Mouse (Mus musculus) gastrocnemius, postnatal 14 days (tissue): ENCODE data around the gene Slc22a14. TPM values are rescaled to one million over a fixed set of nuclear protein-coding genes. Genes with fewer than 3 reads are reported as not detected.
A peak's percentile ranks its signal among the peaks of the same experiment; 100 is the strongest.

Experiments
- DNase-seq: peaks from one replicate; pipeline ENCODE4 v3.0.0; 2021; ENCODE audit warnings: mixed read lengths
- intact Hi-C: fragments of 180-260 bp; cut with DNase I; formaldehyde crosslinking; loops from one replicate; pipeline ENCODE4 v1.15.1; 2025; ENCODE audit warnings: low total_unique reads
- total RNA-seq, 2 experiments: library from RNA; stranded (reverse); gene quantifications; 2 replicates each; pipeline ENCODE4 v1.2.3; 2021

Gene Slc22a14
- total RNA-seq, 2 experiments from 2014 or later = not detected

DNA sequence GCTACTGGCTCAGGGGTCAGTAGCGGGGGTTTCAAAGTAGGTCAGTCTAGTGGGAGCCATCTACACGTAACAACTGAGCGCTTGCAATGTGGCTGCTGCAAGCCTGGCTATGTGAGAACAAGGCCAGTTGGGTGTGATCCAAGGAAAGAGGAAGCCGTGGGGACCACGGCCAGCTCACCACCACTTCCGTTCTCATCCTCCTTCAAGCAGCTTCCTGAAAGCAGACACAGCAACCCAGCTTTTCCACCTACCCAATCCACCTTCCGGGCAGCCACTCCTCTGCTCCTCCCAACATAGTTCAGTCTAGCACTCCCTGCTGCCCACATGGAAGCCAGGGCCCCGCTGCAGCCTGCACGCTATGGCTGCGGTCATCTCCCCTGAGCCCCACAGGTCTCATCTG, 31.0 kb downstream of the Slc22a14 start:
- peak; percentile 61 for DNase-seq
- intact Hi-C loops = no loop called here

DNA sequence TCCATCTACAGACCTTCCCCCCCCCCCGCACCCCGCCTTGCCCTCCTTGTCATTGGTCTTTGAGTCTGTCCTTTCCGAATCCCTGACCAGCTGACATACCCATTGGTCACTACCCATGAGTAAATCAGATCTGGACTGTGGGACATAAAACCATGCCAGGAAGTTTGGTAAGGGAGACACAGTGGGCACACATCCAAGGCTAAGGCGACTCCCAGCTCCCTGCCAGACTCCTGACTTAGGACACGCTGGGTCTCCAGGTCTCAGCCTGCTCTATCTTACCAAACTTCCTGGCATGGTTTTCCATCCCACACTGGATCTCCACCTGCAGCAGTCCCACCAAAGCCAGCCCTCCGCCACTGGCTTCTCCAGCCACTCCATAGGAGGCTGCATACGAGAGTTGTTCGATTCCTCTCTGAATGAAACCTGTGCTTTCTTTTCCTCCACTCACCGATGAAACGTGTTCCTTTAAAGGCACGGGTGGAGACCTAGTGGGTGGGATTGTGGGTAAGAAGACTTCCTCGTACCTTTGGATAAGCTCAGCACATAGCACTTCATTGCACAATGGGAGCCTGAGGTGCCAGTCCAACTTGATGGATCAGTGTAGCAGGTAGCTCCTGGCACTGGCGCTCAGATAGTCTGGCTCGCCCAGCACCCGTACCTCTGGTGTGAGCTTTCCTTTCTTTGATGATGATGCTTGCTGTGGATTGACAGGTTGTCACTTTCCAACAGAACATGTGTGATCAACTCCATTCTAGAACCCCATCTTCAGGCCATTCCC, 35.0 kb downstream of the Slc22a14 start:
- DNase-seq = no peak
- intact Hi-C loops = no loop called here

DNA sequence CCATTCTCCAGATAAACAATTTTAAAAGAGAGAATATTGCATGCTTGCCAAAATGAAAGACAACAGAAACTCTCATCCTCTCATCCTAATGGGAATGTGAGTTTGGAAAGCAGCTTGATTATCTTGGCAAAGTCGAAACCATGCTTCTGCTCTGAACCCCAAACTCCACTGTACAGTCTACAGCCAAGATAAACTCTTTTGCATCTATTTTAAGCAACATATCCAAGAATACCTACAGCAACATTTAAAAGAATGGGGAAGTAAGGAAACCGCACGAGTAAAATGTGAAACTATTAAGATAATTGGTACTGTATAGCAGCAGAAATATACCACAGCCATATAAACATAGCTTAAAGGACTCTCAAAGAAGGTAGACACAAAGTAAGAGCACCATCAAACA, 36.9 kb downstream of the Slc22a14 start:
- no peak for DNase-seq
- intact Hi-C loops = no loop called here

DNA sequence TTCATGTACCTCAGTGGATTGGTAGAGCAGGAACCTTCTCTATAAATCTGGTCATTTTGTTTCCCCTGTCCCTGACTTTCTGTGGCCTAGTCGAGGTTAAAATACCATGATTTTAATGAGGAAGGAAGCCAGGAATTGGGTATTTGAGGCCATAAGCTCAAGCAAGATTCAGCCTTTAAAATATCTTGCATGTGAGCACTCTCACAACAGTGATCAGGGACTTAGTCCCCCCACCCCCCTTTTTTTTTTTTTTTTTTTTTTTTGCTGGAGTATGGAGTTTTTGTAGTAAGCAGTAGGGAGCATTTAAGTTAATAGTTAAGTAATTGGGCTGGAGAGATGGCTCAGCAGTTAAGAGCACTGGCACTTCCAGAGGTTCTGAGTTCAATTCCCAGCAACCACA, 41.2 kb downstream of the Slc22a14 start:
- intact Hi-C loops = no loop called here
- DNase-seq = no peak

DNA sequence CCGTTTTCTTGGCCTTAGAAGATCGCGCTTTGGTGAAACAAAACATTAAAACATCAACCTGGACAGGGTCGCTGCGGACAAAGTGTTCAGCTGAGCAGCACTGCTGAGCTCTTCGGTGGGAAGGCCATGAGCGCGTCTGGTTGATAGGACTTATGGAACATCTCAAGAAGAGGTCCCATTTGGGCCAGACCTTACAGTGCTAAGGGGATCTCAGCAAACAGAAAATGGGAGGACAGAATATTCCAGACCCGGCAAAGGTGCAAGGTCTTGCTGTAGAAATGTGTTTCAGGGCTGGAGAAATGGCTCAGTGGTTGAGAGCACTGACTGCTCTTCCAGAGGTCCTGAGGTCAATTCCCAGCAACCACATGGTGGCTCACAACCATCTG, 42.1 kb downstream of the Slc22a14 start:
- intact Hi-C loops = no loop called here
- no peak for DNase-seq

DNA sequence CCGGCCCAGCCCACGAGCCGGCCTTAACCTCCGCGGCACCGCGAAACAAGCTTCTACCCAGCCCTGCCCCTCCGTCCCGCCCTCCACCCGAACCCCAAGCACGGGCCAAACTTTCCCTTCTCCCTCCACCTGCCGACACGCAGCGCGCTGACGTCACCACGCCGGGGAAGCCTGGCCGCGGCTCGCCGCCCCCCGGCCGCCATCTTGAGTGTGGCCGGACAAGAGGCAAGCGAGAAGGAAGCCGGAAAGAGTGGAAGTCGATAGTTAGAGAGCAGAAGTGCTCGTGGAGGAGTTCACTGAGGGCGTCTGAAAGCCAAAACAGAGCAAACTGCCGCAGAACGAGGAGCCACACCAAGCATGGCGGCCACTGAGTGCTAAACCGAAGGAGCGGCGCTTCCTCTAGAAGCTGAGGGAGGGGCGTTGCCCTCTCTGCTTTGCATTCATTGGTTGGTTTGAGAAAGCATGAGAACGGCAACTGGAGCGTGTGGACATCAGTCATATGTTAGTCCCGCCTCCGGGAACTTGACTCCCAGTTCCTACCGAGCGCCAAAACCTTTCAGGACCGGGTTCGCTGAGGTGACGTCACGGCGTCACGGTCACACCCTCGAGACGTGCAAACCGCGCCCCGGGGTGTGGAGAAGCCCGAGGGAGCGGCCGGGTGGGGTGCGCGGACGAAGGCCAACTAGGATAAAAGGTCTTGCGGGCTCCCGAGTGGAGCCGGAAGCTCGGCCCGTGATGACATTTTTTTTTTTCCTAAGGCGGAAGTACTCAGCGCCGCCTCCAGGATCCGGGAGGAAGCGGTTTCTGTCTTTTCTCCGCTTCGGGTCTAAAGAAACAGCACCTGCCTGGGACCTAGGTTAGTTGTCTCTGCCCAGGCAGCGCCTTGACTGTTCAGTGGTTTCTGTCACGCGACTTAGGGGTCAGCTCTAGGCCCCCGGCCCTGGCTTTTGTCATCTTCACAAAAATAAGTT, 42.8 kb downstream of the Slc22a14 start, which contains the start of gene Oxsr1:
Gene Oxsr1 (minus strand): TSS at position 139 of the 971 bp plus-strand sequence.
- DNase-seq = peak; percentile 98
- intact Hi-C loops = no loop called here

DNA sequence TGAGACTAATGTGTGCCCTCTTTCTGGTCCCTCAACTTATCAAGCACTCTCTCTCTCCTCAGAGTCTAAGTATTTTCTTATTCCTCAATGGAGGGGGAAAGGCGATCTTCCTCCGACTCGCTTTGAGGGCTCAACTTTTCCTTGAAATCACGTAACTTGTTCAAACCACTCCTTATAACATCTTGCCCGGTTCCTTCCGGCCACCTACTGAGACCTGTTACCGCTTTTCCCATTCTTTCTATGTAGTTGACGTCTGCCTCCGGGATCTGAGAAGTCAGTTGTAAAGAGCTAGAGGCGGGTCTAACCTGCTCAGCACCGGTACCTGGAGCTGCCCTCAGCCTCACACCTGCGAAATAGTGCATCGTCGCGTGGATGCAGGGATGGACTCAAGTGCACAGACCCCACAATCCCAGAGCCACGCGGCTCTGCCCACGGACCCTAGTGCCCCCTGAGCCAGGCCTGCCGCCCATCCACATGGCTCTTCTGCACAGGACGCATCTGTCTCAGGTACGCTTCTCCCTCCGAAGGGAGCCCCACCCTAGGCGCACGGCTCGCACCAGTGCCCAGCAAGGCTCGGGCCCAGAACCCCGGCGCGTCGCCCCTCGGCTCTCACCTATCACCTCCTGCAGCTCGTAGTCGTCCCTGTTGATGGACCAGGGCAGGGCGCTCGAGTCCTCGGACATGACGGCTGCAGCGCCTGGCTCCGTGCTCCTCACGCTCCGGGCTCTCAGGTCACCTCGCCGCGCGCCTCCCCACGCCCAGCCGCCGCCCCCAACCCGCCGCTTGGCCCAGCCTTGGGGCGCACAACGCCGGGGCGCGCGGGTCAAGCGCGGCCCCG, 43.7 kb downstream of the Slc22a14 start:
- DNase-seq = no peak
- intact Hi-C loops = no loop called here

DNA sequence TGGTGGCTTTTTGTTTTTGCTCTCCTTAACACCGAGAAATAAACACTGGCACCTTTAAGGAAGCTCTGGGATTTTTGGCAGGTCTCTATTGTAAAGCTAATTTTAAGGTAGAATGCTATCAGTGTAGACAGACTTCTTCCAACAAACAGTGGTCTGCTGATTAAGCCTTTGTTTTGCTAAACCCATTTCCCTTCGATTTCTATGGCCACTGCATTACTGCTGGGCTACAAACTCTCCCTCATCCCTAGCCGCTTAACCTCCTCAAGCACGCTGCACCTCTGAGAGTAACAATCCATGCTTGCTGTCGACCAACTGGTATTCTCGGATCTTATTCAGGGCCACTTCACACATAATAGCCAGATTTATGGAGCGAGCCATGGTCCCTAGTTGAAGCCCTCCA, 44.4 kb downstream of the Slc22a14 start:
- no peak for DNase-seq
- intact Hi-C loops = no loop called here

DNA sequence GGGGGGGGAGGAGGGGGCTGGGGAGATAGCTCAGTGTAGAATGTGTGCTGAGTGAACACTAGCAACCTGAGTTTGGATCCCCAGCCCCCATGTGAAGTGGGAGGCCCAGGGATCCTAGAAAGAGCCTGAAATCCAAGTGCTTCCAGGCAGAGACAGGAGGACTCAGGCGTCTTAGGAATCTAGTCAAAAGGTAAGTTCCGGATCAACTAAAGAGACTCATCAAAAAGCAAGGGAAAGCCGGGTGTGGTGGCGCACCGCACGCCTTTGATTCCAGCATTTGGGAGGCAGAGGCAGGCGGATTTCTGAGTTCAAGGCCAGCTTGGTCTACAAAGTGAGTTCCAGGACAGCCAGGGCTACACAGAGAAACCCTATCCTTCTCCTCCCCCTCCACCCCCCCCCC, 44.9 kb downstream of the Slc22a14 start:
- no peak for DNase-seq
- intact Hi-C loops = no loop called here

DNA sequence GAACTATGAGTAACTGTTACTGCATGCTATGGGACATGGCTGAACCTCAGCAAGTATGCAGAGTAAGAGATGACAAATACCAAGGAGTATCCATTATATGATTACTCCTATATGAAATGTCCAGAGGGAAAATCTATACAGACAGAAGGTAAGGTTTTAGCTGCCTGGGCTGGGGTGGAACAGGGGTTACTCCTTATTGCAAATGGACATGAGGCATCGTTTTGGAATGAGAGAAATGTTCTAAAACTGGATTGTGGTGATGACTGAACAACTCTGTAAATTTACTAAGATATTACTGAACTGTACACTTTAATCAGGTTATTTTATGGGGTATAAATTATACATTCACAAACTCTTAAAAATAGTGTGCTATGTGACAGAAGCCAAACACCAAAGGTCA, 46.5 kb downstream of the Slc22a14 start:
- DNase-seq = no peak
- intact Hi-C loops = no loop called here

DNA sequence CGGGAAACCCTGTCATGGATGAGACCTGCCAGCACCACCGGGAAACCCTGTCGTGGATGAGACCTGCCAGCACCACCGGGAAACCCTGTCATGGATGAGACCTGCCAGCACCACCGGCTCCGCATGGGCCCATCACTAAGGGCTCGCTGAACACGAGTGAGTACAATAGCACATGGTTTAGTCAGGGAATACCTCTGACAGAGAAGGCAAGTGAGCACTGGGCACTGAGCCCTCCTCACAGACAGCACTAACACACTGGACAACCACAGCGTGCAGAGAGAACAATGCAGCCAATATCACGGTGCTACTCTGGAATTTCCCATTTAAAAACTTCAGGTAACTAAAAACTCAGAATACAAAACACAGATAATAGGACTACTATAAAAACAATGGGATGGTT, 52.3 kb downstream of the Slc22a14 start:
- intact Hi-C loops = no loop called here
- DNase-seq = no peak

DNA sequence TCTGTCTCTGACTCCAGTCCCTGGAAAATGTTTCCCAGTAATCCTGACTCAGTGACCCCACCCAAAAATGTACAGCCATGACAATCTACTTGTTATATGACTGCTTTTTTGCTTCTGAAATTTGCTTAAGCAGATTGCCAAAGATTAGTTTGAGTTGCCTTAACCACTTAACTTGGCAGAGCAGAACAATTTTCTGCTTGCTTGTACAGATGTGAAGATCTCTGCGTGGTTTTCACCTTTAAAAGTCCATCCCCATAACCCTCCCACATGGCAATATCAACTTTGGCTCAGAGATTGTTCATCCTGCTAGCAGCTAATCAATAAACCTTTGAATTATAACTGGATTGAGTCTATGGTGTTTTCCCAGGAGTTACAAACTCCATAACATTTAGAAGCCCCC, 56.3 kb downstream of the Slc22a14 start:
- intact Hi-C loops = no loop called here
- DNase-seq = no peak

DNA sequence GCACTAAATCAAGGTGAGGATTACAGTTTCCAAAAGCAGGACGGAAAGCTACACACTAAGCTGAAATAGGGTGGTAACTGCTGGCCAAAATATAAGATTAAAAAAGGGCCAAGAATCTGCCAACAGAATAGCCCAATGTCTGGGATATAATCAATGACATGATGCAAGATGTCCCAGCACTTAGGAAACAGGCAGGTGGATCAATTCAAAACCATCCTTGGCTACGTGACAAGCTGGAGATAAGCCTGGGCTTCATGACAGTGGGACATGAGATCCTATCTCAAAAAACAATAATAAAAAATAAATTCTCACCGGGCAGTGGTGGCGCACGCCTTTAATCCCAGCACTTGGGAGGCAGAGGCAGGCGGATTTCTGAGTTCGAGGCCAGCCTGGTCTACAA, 59.5 kb downstream of the Slc22a14 start:
- DNase-seq = no peak
- intact Hi-C loops = no loop called here

DNA sequence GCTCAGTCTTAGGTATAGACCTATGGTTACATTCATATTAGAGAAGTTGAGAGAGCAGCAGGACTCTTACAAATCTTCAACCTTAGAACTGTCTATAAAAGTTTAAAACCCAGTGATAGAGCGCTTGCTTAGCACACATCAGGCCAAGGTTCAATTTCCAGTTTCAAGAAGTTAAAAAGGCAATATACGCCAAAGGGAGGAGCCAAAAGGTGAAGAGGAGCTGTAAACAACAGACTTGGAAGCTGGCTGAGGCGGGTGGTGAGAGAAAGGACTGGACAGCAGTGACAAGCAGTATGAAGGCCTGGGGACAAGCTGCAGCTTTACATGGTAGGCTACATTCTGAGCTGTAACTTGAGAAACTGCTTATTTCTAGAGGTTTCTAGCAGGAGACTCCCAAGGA, 66.8 kb downstream of the Slc22a14 start:
- DNase-seq = no peak
- intact Hi-C loops = no loop called here

DNA sequence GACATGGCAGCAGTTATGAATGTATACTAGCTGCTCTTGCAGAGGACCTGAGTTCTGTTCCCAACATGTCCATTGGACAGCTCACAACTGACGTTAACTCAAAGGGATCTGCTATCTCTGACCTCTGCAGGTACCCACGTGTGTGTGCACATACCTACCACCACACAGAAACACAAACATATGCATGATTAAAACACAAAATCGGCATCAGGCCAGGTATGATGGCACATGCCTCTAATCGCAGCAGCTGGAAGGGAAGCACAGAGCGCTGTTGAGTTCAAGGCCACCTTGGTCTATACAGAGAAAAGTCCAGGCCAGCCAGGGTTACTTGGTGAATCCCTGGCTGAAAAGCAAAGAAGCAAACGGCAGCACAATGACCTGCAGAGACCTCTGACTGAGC, 67.7 kb downstream of the Slc22a14 start:
- no peak for DNase-seq
- intact Hi-C loops = no loop called here

DNA sequence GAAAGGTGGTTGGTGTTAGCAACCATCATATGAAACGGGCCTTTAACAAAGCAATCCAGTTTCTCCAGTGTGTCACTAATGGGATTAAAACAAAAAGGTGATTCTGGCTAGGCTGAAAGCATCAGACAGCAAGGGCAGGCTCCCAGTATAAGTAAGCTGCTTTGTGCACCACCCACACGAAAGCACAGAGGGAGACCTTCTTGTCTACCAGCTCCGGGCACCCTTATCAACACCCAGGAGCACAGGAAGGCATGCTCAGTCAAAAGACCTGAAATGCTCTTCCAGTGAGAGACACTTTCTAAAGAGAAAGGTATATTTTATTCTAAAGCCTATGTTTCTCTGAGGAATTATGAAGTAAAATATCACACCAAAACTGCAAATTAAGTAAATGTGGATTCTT, 74.6 kb downstream of the Slc22a14 start:
- DNase-seq = no peak
- intact Hi-C loops = no loop called here

DNA sequence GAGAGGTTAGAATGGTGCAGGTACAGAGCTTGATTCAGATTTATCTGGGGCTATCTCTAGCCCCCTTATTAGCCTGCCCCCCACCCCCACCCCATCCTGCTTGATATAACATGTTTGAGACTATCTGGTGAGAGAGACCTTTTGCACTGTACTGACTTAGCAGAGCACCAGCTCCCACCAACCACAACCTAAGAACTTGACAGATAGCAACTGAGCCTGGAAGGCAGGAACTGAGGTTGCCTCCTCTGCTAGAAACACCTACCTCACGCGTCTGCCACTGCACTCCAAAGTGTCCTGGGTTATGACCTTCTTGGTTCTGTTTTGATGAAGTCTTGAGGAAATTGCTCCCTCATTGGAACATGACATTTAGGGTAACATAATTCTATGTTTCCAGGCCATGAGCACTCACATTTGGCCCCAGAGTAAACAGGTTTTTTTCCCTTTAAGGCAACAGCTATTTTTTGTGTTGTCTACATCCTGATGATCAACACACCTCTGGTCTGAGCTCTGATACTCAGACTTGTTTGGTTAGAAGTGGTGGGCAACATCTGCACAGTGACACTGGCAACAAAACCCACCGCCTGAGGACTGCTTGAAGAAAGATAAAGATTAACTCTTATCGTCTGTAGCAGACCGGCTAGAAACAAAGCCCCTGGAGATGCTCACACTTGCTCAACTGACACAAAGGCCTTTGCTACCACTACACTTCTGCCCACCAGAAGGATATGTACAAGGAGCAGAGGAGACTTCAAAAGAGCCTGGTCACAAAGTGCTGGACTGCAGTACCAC, 84.3 kb downstream of the Slc22a14 start:
- intact Hi-C loops = no loop called here
- DNase-seq = no peak

DNA sequence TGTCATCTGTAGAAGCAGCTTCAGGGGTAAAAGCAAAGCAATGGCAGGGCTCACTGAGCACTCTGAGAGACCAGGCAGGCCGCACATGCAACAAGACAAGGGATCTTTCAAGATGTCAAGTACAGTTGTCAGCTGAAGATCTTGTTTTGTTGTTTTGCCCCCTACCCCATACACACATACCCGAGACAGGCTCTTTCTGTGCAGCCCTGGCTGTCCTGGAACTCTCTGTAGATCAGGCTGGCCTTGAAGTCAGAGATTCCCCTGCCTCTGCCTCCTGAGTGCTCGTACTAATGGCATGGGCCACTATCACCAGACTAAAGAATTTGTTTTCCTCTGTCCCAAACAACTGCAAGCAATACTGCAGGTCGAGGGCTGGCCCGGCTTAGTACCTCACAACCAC, 87.3 kb downstream of the Slc22a14 start:
- DNase-seq = no peak
- intact Hi-C loops = no loop called here

DNA sequence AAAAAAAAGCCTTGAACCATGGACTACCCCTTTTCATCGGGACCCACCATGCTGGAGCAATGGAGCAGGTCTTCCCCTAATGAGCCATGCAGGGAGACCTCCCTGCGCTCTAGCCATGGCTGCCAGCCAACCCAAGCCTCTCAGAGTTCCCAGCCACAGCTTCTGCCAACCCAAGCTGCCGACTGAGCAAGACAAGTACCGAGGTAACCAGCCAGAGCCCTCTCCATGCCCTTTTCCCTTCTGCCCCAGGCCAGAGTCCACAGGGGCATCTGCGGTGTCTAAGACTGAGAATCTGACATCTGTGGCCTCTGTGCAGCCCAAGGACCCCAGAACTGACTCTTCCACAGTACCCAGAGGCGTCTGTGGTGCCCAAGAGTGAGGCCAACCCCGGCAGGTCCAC, 89.0 kb downstream of the Slc22a14 start:
- peak; percentile 23 for DNase-seq
- intact Hi-C loops = no loop called here
